Mouse (Mus musculus) kidney, embryonic 16.5 days (tissue): ENCODE data around the gene B3gat2. TPM values are rescaled to one million over a fixed set of nuclear protein-coding genes. Genes with fewer than 3 reads are reported as not detected.
A peak's percentile ranks its signal among the peaks of the same experiment; 100 is the strongest.

Experiments
- ATAC-seq: fragments of 200-750 bp; cut with Nextera tagmentation; 2 replicates; pipeline ENCODE4 v1.8.0; 2017; ENCODE audit warnings: moderate TSS enrichment; ENCODE audit not compliant: low FRiP score, low TSS enrichment
- H3K27ac ChIP-seq: fragments of 300-500 bp; sonication (generic); 2 replicates; pipeline ENCODE4 v1.5.1; 2014; ENCODE audit warnings: low read length
- H3K27me3 ChIP-seq: fragments of 300-500 bp; sonication (generic); 2 replicates; pipeline ENCODE4 v1.6.1; 2014; ENCODE audit warnings: low read length, control low read depth, mixed read lengths; ENCODE audit not compliant: insufficient read depth
- H3K36me3 ChIP-seq: fragments of 300-500 bp; sonication (generic); 2 replicates; pipeline ENCODE4 v1.6.1; 2014; ENCODE audit warnings: low read length, control low read depth, mixed read lengths; ENCODE audit not compliant: insufficient read depth
- H3K4me1 ChIP-seq: fragments of 300-500 bp; sonication (generic); 2 replicates; pipeline ENCODE4 v1.6.1; 2014; ENCODE audit warnings: low read length, control low read depth, mixed read lengths; ENCODE audit not compliant: insufficient read depth
- H3K4me2 ChIP-seq: fragments of 300-500 bp; sonication (generic); replicated peaks from 2 replicates; pipeline ENCODE4 v1.6.1; 2014; ENCODE audit warnings: low read depth, low read length
- H3K4me3 ChIP-seq: fragments of 300-500 bp; sonication (generic); 2 replicates; pipeline ENCODE4 v1.5.1; 2014; ENCODE audit warnings: mild to moderate bottlenecking, low read length
- H3K9ac ChIP-seq: fragments of 300-500 bp; sonication (generic); replicated peaks from 2 replicates; pipeline ENCODE4 v1.6.1; 2014; ENCODE audit warnings: low read length
- H3K9me3 ChIP-seq: fragments of 300-500 bp; sonication (generic); 2 replicates; pipeline ENCODE4 v1.6.1; 2016; ENCODE audit warnings: low read length, control low read depth
- WGBS: fragments of 180-500 bp; shearing (Covaris S2); extraction: QIAGEN DNeasy Blood & Tissue Kit; methylation state at CpG from one replicate; pipeline ENCODE4 v1.1.7; 2014; 5-methylcytosine and 5-hydroxymethylcytosine counted together
- polyA plus RNA-seq: library from polyadenylated mRNA; unstranded; fragments of >200 nt; fragmentation: Nextera tagmentation; extraction: Ambion mirVana; gene quantifications from 2 replicates; pipeline ENCODE4 v1.2.1, GENCODE M21; 2015

B3gat2 gene
- polyA plus RNA-seq = 11.1 and 12.5 TPM in 2 replicates

DNA sequence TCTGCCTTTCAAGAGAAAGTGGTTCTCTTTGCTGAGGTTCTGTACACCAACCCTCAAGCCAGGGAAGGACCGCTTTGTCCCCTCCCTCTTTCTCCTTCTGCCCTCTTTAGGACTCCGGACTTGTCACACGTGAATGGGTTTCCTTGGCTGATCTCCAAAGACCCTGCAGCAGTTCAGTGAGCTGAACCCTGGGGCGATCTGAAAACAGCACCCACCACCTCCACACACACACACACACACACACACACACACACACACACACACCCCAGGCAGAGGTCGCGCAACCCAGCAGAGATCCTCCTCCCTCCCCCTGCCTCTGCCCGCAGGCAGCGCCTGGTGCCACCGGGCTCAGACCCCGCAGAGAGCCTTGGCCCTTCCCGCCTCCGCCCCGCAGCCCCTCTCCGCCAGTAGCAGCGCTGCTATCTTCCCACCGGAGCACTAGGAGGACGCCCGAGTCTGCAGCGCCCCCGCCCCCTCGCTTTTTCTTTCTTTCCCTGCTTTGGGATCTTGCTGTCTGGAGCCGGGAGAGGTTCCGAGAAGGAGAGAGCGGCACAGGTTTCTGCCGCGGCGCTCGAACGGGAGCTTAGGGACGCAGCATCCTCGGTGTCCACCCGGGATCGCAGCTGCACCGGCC, at the start of gene B3gat2:
Gene B3gat2, plus strand, starts transcription at position 252 of the 634 bp plus-strand sequence.
- ATAC-seq = peak; percentile 73
- H3K4me2 ChIP-seq = peak within 1 kb of the TSS; percentile 98
- peaks cover 38% of the 10 kb centered on the region for H3K27me3 ChIP-seq
- H3K36me3 ChIP-seq = no peaks in the 10 kb centered on the region
- H3K27ac ChIP-seq = peak within 1 kb of the TSS; percentile 71
- no peaks in the 10 kb centered on the region for H3K9me3 ChIP-seq
- peak within 1 kb of the TSS; percentile 65 for H3K9ac ChIP-seq
- peaks cover 19% of the 10 kb centered on the region for H3K4me1 ChIP-seq
- peak within 1 kb of the TSS; percentile 68 for H3K4me3 ChIP-seq
- 0% methylated on average over 28 of the region's 34 CpGs for WGBS

DNA sequence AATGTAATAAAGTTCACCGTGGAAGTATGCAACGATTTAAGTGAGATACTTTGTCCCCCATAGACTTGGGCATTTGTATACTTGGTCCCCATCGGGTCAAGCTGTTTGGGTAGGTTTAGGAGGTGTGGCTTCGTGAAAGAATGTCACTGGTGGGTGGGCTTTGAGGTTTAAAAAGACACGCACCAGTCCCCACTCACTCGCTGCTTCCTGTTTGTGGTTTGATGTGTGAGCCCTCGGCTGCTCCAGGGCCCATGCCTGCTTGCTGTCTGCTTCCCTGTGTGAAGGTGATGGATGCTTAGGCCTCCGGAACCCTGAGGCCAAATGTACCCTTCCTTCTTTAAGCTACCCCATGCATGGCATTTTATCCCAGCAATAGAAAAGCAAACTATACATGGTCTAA, 41.2 kb upstream of the B3gat2 start:
- no peak overlapping the region for H3K27ac ChIP-seq
- 83% methylated on average over 8 of the region's 8 CpGs for WGBS
- no peaks in the 10 kb centered on the region for H3K36me3 ChIP-seq
- H3K4me1 ChIP-seq = no peaks in the 10 kb centered on the region
- H3K9ac ChIP-seq = no peak overlapping the region
- no peaks in the 10 kb centered on the region for H3K27me3 ChIP-seq
- H3K9me3 ChIP-seq = no peaks in the 10 kb centered on the region
- no peak overlapping the region for H3K4me3 ChIP-seq
- no peak overlapping the region for H3K4me2 ChIP-seq
- ATAC-seq = no peak

DNA sequence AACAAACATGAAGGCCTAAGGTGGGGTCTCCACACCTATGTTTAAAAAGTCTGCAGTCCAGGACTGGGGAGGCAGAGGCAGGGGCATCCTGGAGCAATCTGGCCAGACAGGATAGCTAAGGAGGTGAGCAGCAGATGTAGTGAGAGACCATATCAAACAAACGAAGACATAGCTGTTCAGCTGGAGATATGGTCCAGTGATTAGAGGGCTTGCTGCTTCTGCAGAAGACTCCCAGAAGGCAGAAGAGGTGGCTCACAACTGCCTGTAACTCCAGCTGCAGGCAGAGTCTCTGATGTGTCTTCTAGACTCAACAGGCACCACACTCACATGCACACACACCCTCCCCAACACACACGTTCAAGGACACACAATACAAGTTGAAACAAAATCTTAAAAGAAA, 40.5 kb upstream of the B3gat2 start:
- no peaks in the 10 kb centered on the region for H3K9me3 ChIP-seq
- no peaks in the 10 kb centered on the region for H3K36me3 ChIP-seq
- H3K4me3 ChIP-seq = no peak overlapping the region
- no peak overlapping the region for H3K9ac ChIP-seq
- no peak for ATAC-seq
- no peaks in the 10 kb centered on the region for H3K27me3 ChIP-seq
- no peak overlapping the region for H3K4me2 ChIP-seq
- no peaks in the 10 kb centered on the region for H3K4me1 ChIP-seq
- 60% methylated on average over 2 of the region's 2 CpGs for WGBS
- H3K27ac ChIP-seq = no peak overlapping the region

- H3K27me3 ChIP-seq = no peaks in the 10 kb centered on the region
- ATAC-seq = no peak
- no peaks in the 10 kb centered on the region for H3K4me1 ChIP-seq
- 82% methylated on average over 15 of the region's 15 CpGs for WGBS
- no peak overlapping the region for H3K27ac ChIP-seq
- no peaks in the 10 kb centered on the region for H3K9me3 ChIP-seq
- H3K4me2 ChIP-seq = no peak overlapping the region
- no peaks in the 10 kb centered on the region for H3K36me3 ChIP-seq
- H3K9ac ChIP-seq = no peak overlapping the region
- no peak overlapping the region for H3K4me3 ChIP-seq
Measured at GRCm38 (mm10) chr1:23722469-23723372, 38.8 kb upstream of the B3gat2 start.

DNA sequence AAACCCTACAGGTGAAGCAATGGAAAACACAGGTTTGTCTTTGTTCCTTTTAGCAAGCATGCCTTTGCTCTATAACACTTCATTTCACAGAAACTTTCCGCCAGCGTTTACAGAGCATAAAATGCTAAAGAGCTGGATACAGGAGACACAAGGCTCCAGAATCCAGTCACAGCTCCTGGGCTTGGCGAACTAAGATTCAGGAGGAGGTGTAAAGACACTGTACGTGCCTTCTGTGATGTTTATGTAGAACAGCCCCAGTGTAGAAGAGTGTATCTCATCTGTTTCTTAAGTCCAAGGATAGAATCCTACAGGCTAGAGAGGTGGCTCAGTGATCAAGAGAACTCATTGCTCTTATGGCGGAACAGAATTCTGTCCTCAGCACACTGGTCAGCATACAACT, 30.2 kb upstream of the B3gat2 start:
- Histone ChIP-seq H3K36me3 (no peaks in the 10 kb centered on the region), H3K4me3 (no peak overlapping the region), H3K4me1 (peaks cover 3% of the 10 kb centered on the region; the same call in 1 of the 2 replicates), H3K9ac (no peak overlapping the region), H3K4me2 (no peak overlapping the region), H3K27ac (no peak overlapping the region), H3K27me3 (no peaks in the 10 kb centered on the region), H3K9me3 (no peaks in the 10 kb centered on the region)
- 85% methylated on average over 5 of the region's 5 CpGs for WGBS
- ATAC-seq = no peak

GRCm38 (mm10) chr1:23750864-23751532, 10.6 kb upstream of the B3gat2 start:
- Histone ChIP-seq H3K27ac (no peak overlapping the region), H3K9ac (no peak overlapping the region), H3K4me2 (no peak overlapping the region), H3K4me1 (no peaks in the 10 kb centered on the region), H3K9me3 (no peaks in the 10 kb centered on the region), H3K27me3 (no peaks in the 10 kb centered on the region), H3K36me3 (no peaks in the 10 kb centered on the region), H3K4me3 (no peak overlapping the region)
- ATAC-seq = no peak
- 85% methylated on average over 3 of the region's 3 CpGs for WGBS

GRCm38 (mm10) chr1:23753091-23753490, 8.5 kb upstream of the B3gat2 start:
- no peak overlapping the region for H3K27ac ChIP-seq
- H3K4me1 ChIP-seq = no peaks in the 10 kb centered on the region
- WGBS = 77% methylated on average over 2 of the region's 2 CpGs
- H3K4me3 ChIP-seq = no peak overlapping the region
- H3K36me3 ChIP-seq = no peaks in the 10 kb centered on the region
- no peaks in the 10 kb centered on the region for H3K27me3 ChIP-seq
- H3K9me3 ChIP-seq = no peaks in the 10 kb centered on the region
- H3K9ac ChIP-seq = no peak overlapping the region
- no peak for ATAC-seq
- no peak overlapping the region for H3K4me2 ChIP-seq

- H3K4me2 ChIP-seq = no peak overlapping the region
- no peaks in the 10 kb centered on the region for H3K27me3 ChIP-seq
- no peak for ATAC-seq
- WGBS = 84% methylated on average over 6 of the region's 6 CpGs
- no peaks in the 10 kb centered on the region for H3K4me1 ChIP-seq
- no peak overlapping the region for H3K9ac ChIP-seq
- no peaks in the 10 kb centered on the region for H3K36me3 ChIP-seq
- H3K9me3 ChIP-seq = no peaks in the 10 kb centered on the region
- H3K4me3 ChIP-seq = no peak overlapping the region
- no peak overlapping the region for H3K27ac ChIP-seq
Measured at GRCm38 (mm10) chr1:23753591-23753990, 8.0 kb upstream of the B3gat2 start.

- Histone ChIP-seq H3K4me1 (no peaks in the 10 kb centered on the region), H3K9me3 (no peaks in the 10 kb centered on the region), H3K27me3 (peaks cover under 1% of the 10 kb centered on the region; the same call in 1 of the 2 replicates), H3K4me3 (no peak overlapping the region), H3K4me2 (no peak overlapping the region), H3K9ac (no peak overlapping the region), H3K36me3 (no peaks in the 10 kb centered on the region), H3K27ac (peak overlapping the region; percentile 7; the same call in 1 of the 2 replicates)
- ATAC-seq = peak; percentile 61; the same call in 1 of the 2 replicates
- WGBS = 67% methylated on average over 1 of the region's 1 CpGs
Measured at GRCm38 (mm10) chr1:23754340-23754739, 7.2 kb upstream of the B3gat2 start.
